Mouse (Mus musculus) midbrain, embryonic 15.5 days (tissue): ENCODE results near the gene Slamf8. TPM values are rescaled to one million over a fixed set of nuclear protein-coding genes. Genes with fewer than 3 reads are reported as not detected.
A peak's percentile ranks its signal among the peaks of the same experiment; 100 is the strongest.

Source experiments
- ATAC-seq: fragments of 200-750 bp; cut with Nextera tagmentation; replicated peaks from 2 replicates; pipeline ENCODE4 v1.8.0; 2017; ENCODE audit warnings: moderate TSS enrichment
- H3K27ac ChIP-seq: fragments of 300-500 bp; sonication (generic); 2 replicates; pipeline ENCODE4 v1.5.1; 2015; ENCODE audit warnings: mild to moderate bottlenecking, inconsistent platforms
- H3K27me3 ChIP-seq: fragments of 300-500 bp; sonication (generic); replicated peaks from 2 replicates; pipeline ENCODE4 v1.6.1; 2015; ENCODE audit warnings: inconsistent platforms
- H3K36me3 ChIP-seq: fragments of 300-500 bp; sonication (generic); replicated peaks from 2 replicates; pipeline ENCODE4 v1.6.1; 2015; ENCODE audit warnings: inconsistent platforms
- H3K4me1 ChIP-seq: fragments of 300-500 bp; sonication (generic); 2 replicates; pipeline ENCODE4 v1.6.1; 2015; ENCODE audit warnings: inconsistent platforms
- H3K4me2 ChIP-seq: fragments of 300-500 bp; sonication (generic); 2 replicates; pipeline ENCODE4 v1.6.1; 2015; ENCODE audit warnings: inconsistent platforms, mild to moderate bottlenecking, moderate library complexity
- H3K4me3 ChIP-seq: fragments of 300-500 bp; sonication (generic); 2 replicates; pipeline ENCODE4 v1.5.1; 2015; ENCODE audit warnings: mild to moderate bottlenecking, inconsistent platforms
- H3K9ac ChIP-seq: fragments of 300-500 bp; sonication (generic); 2 replicates; pipeline ENCODE4 v1.6.1; 2015; ENCODE audit warnings: mild to moderate bottlenecking, inconsistent platforms
- H3K9me3 ChIP-seq: fragments of 300-500 bp; sonication (generic); 2 replicates; pipeline ENCODE4 v1.6.1; 2016; ENCODE audit warnings: inconsistent platforms
- WGBS: fragments of 180-500 bp; shearing (Covaris S2); methylation state at CpG from one replicate; pipeline ENCODE4 v1.1.7; 2015; ENCODE audit warnings: mixed read lengths; 5-methylcytosine and 5-hydroxymethylcytosine counted together
- polyA plus RNA-seq: library from polyadenylated mRNA; unstranded; fragments of >200 nt; fragmentation: Nextera tagmentation; extraction: Ambion mirVana; gene quantifications from 2 replicates; pipeline ENCODE4 v1.2.1, GENCODE M21; 2015

Gene Slamf8
- polyA plus RNA-seq, 1 experiment from 2014 or later: not detected

GRCm38 (mm10) chr1:172585612-172586567 is 4.5 kb downstream of the Slamf8 start:
- 13% methylated on average over 26 of the region's 26 CpGs for WGBS
- Histone ChIP-seq H3K27me3 (peaks cover 6% of the 10 kb centered on the region), H3K4me1 (peaks cover 13% of the 10 kb centered on the region), H3K4me3 (no peak overlapping the region), H3K36me3 (no peaks in the 10 kb centered on the region), H3K4me2 (peak overlapping the region; percentile 32), H3K27ac (0 out of 2 replicates have a peak overlapping the region, but pooled peaks have one; percentile 18), H3K9ac (peak overlapping the region; percentile 20; the same call in 1 of the 2 replicates), H3K9me3 (no peaks in the 10 kb centered on the region)
- ATAC-seq: peak; percentile 78

- 42% methylated on average over 4 of the region's 4 CpGs for WGBS
- peaks cover 13% of the 10 kb centered on the region for H3K4me1 ChIP-seq
- H3K4me2 ChIP-seq: no peak overlapping the region
- H3K36me3 ChIP-seq: no peaks in the 10 kb centered on the region
- H3K9me3 ChIP-seq: no peaks in the 10 kb centered on the region
- H3K27ac ChIP-seq: no peak overlapping the region
- H3K27me3 ChIP-seq: peaks cover 6% of the 10 kb centered on the region
- H3K4me3 ChIP-seq: no peak overlapping the region
- no peak overlapping the region for H3K9ac ChIP-seq
- ATAC-seq: peak; percentile 27; the same call in 1 of the 2 replicates
Observed at GRCm38 (mm10) chr1:172585026-172585425, 5.3 kb downstream of the Slamf8 start.

GRCm38 (mm10) chr1:172584271-172584670 is 6.1 kb downstream of the Slamf8 start:
- WGBS: 81% methylated on average over 6 of the region's 6 CpGs
- Histone ChIP-seq H3K27ac (no peak overlapping the region), H3K27me3 (peaks cover 6% of the 10 kb centered on the region), H3K4me1 (peaks cover 13% of the 10 kb centered on the region), H3K36me3 (no peaks in the 10 kb centered on the region), H3K4me2 (no peak overlapping the region), H3K9ac (no peak overlapping the region), H3K9me3 (no peaks in the 10 kb centered on the region), H3K4me3 (no peak overlapping the region)
- ATAC-seq: no peak

GRCm38 (mm10) chr1:172582436-172582835 is 7.9 kb downstream of the Slamf8 start:
- Histone ChIP-seq H3K36me3 (no peaks in the 10 kb centered on the region), H3K4me2 (no peak overlapping the region), H3K9ac (no peak overlapping the region), H3K4me1 (peaks cover 13% of the 10 kb centered on the region), H3K4me3 (no peak overlapping the region), H3K9me3 (no peaks in the 10 kb centered on the region), H3K27ac (no peak overlapping the region), H3K27me3 (peaks cover 6% of the 10 kb centered on the region)
- WGBS: 88% methylated on average over 8 of the region's 8 CpGs
- no peak for ATAC-seq

GRCm38 (mm10) chr1:172580116-172580515 is 10.3 kb downstream of the Slamf8 start:
- H3K9me3 ChIP-seq: no peaks in the 10 kb centered on the region
- WGBS: 76% methylated on average over 6 of the region's 6 CpGs
- H3K4me2 ChIP-seq: no peak overlapping the region
- H3K4me3 ChIP-seq: no peak overlapping the region
- no peak overlapping the region for H3K27ac ChIP-seq
- no peaks in the 10 kb centered on the region for H3K36me3 ChIP-seq
- H3K9ac ChIP-seq: no peak overlapping the region
- H3K27me3 ChIP-seq: peaks cover 6% of the 10 kb centered on the region
- H3K4me1 ChIP-seq: no peaks in the 10 kb centered on the region
- no peak for ATAC-seq

- no peak overlapping the region for H3K4me3 ChIP-seq
- no peak for ATAC-seq
- WGBS: 60% methylated on average over 4 of the region's 4 CpGs
Observed at GRCm38 (mm10) chr1:172567758-172568157, 22.6 kb downstream of the Slamf8 start.

GRCm38 (mm10) chr1:172566131-172566530 is 24.2 kb downstream of the Slamf8 start:
- no peak overlapping the region for H3K27ac ChIP-seq
- no peaks in the 10 kb centered on the region for H3K36me3 ChIP-seq
- no peaks in the 10 kb centered on the region for H3K9me3 ChIP-seq
- H3K9ac ChIP-seq: no peak overlapping the region
- H3K4me3 ChIP-seq: no peak overlapping the region
- no peak for ATAC-seq
- WGBS: 76% methylated on average over 3 of the region's 3 CpGs
- H3K4me2 ChIP-seq: no peak overlapping the region
- H3K27me3 ChIP-seq: peaks cover 8% of the 10 kb centered on the region; the same call in 1 of the 2 replicates
- H3K4me1 ChIP-seq: peaks cover 17% of the 10 kb centered on the region

More at GRCm38 (mm10) chr1:172567758-172568157, 22.6 kb downstream of the Slamf8 start:
- Histone ChIP-seq H3K9me3 (no peaks in the 10 kb centered on the region), H3K4me1 (peaks cover 5% of the 10 kb centered on the region), H3K4me2 (no peak overlapping the region), H3K27ac (no peak overlapping the region), H3K36me3 (no peaks in the 10 kb centered on the region), H3K9ac (no peak overlapping the region), H3K27me3 (no peaks in the 10 kb centered on the region)

- Histone ChIP-seq H3K4me1 (peaks cover 17% of the 10 kb centered on the region), H3K4me3 (peak overlapping the region; percentile 53), H3K9me3 (no peaks in the 10 kb centered on the region), H3K9ac (peak overlapping the region; percentile 57), H3K27me3 (peaks cover 21% of the 10 kb centered on the region), H3K4me2 (peak overlapping the region; percentile 91), H3K27ac (no peak overlapping the region), H3K36me3 (no peaks in the 10 kb centered on the region)
- WGBS: 1% methylated on average over 9 of the region's 10 CpGs
- ATAC-seq: no peak; the same call in 1 of the 2 replicates
Observed at GRCm38 (mm10) chr1:172563465-172563828, 26.9 kb downstream of the Slamf8 start.

- peak overlapping the region; percentile 63 for H3K27ac ChIP-seq
- peak overlapping the region; percentile 91 for H3K4me2 ChIP-seq
- peaks cover 21% of the 10 kb centered on the region for H3K27me3 ChIP-seq
- peaks cover 17% of the 10 kb centered on the region for H3K4me1 ChIP-seq
- ATAC-seq: peak; percentile 92
- H3K36me3 ChIP-seq: no peaks in the 10 kb centered on the region
- H3K9ac ChIP-seq: peak overlapping the region; percentile 57
- H3K4me3 ChIP-seq: peak overlapping the region; percentile 53
- H3K9me3 ChIP-seq: no peaks in the 10 kb centered on the region
- under 1% methylated on average over 66 of the region's 66 CpGs for WGBS
Observed at GRCm38 (mm10) chr1:172562641-172563464, 27.5 kb downstream of the Slamf8 start.

GRCm38 (mm10) chr1:172555638-172556037 is 34.7 kb downstream of the Slamf8 start, which contains the start of gene Vsig8:
Gene Vsig8 (plus strand): TSS chr1:172555938.
- Histone ChIP-seq H3K4me3 (no peak within 1 kb of the TSS), H3K36me3 (no peaks in the 10 kb centered on the region), H3K9me3 (no peaks in the 10 kb centered on the region), H3K4me1 (peaks cover 8% of the 10 kb centered on the region), H3K9ac (no peak within 1 kb of the TSS), H3K4me2 (no peak within 1 kb of the TSS), H3K27ac (no peak within 1 kb of the TSS), H3K27me3 (peaks cover 8% of the 10 kb centered on the region)
- ATAC-seq: no peak
- WGBS: 81% methylated on average over 11 of the region's 11 CpGs

- ATAC-seq: no peak
- H3K9me3 ChIP-seq: no peaks in the 10 kb centered on the region
- H3K27me3 ChIP-seq: no peaks in the 10 kb centered on the region
- no peak overlapping the region for H3K9ac ChIP-seq
- WGBS: 26% methylated on average over 1 of the region's 1 CpGs
- H3K4me1 ChIP-seq: peaks cover 22% of the 10 kb centered on the region
- H3K27ac ChIP-seq: no peak overlapping the region
- H3K36me3 ChIP-seq: no peaks in the 10 kb centered on the region
- H3K4me3 ChIP-seq: no peak overlapping the region
- no peak overlapping the region for H3K4me2 ChIP-seq
Observed at GRCm38 (mm10) chr1:172552623-172553022, 37.7 kb downstream of the Slamf8 start.

GRCm38 (mm10) chr1:172551009-172551408 is 39.4 kb downstream of the Slamf8 start:
- H3K27ac ChIP-seq: peak overlapping the region; percentile 60; the same call in 1 of the 2 replicates
- no peaks in the 10 kb centered on the region for H3K9me3 ChIP-seq
- ATAC-seq: peak; percentile 7; the same call in 1 of the 2 replicates
- H3K9ac ChIP-seq: peak overlapping the region; percentile 36; the same call in 1 of the 2 replicates
- H3K4me2 ChIP-seq: peak overlapping the region; percentile 57
- peak overlapping the region; percentile 40 for H3K4me3 ChIP-seq
- H3K36me3 ChIP-seq: no peaks in the 10 kb centered on the region
- H3K27me3 ChIP-seq: no peaks in the 10 kb centered on the region
- 35% methylated on average over 7 of the region's 7 CpGs for WGBS
- H3K4me1 ChIP-seq: peaks cover 22% of the 10 kb centered on the region
